Mouse (Mus musculus) left cerebral cortex, adult 8-10 months (tissue): ENCODE measurements at regions not wholly inside any gene's neighbourhood (a gene's known extent, or its start where the extent isn't known, plus 50 kb on each side); places are given as distances from the start of the nearest gene placed in this dataset.

Experiments
- DNase-seq, 2 experiments: peaks; one replicate each; pipeline ENCODE4 v3.0.0; 2022; ENCODE audit warnings: low spot score in 2 of 2

DNA sequence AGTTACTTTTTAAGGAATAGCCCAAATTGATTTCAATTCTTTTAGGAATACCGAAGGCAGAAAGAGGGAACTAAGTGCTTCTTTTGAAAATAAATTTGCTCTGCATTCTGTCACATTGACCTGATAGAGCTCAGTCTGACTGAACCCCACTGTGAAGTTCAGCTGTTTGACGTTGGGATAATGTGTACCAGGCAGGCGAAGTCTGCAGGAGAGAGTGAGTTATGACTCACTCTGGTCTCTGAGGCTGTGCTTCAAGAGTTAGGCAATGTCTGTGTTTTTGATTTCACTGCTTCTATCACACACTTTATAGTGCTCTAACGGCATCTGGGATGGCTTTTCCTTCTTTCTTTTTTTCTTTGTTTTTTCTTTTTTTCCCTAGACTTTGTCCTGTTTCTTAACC, 283.5 kb downstream of the Naf1 start:
- DNase-seq = no peak

DNA sequence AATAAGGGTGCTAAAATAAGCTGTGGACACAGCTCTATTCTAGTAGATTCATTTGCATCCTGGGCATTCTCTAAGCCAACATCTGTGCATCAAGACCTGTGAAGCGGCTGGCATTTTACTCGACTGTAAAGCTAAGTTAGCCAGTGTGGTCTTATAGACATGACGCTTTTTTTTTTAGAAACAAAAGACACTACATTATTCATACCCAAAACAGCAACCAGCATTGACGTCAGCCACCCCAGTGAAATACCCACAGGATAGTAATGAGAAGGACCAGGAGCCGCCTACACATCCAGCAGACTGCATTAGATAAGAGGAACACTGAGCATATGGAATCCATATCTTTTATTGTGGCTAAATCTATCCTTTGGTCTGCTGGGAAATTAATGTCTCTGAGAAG, 321.7 kb downstream of the Naf1 start:
- DNase-seq = peak; percentile 6 to 90

- no peak for DNase-seq
These were observed 324.4 kb upstream of the Nat3 start for GRCm38 (mm10) chr8:67199213-67199612.

GRCm38 (mm10) chr8:67206064-67206463, 317.6 kb upstream of the Nat3 start:
- DNase-seq = no peak

DNA sequence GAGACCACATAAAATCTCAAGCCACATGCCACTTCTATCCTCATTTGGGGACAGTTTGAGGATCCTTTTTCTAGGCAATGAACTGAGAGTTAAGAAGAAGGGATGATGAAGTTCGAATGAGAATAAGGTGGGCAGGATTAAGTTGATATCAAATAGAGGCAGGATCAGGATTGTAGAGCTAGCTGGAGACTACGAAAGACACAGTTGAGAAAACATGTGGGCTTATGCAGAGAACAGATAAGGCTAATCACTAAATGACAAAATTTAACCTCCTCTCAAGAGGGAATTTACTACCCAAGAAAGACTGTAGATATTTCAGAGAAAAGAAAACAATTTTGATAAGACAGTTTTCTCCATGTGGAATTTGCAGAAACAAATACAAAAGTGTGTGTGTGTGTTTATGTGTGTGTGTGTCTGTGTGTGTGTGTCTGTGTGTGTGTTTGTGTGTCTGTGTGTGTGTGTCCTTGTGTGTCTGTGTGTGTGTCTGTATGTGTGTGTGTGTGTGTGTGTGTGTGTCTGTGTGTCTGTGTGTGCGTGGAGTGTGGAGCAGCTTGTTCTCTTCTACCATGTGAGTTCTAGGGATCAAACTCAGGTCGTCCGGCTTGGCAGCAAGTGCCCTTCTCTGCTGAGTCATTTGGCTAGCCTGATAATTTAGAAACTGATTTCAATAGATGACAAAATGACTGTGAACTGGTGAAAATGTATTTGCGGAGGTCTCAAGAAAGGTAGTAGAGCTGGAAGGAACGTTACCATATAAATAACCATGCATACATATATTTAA, 291.5 kb upstream of the Nat3 start:
- no peak for DNase-seq

- peak in 1 of 2 experiments; percentile 11 for DNase-seq
These were observed 284.7 kb upstream of the Nat3 start for GRCm38 (mm10) chr8:67238934-67239333.

GRCm38 (mm10) chr8:67278759-67279158, 244.9 kb upstream of the Nat3 start:
- peak in 1 of 2 experiments; percentile 13 for DNase-seq

- no peak for DNase-seq
These were observed 244.2 kb upstream of the Nat3 start for GRCm38 (mm10) chr8:67279449-67279848.

DNA sequence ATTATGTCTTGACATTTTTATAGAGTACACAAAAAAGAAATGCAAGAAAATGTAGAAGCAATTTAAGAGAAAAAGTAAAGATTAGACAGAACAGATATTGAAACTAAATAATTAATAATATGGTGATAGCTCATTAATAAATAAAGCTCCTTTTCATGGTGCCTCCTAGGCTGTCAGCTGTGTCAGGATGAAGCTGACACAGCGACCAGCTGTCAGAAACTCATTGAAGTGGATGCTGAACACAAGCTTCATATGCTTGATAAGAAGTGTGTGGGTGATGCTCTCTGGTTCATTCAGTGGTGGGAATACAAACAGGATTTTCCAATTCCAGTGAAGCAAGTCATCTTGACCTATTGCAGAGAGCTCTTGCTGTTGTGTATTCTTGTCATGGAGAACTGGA, 213.2 kb upstream of the Nat3 start:
- DNase-seq = no peak

- no peak for DNase-seq
These were observed 206.3 kb upstream of the Nat3 start for GRCm38 (mm10) chr8:67317371-67317770.

- peak in 1 of 2 experiments; percentile 3 for DNase-seq
These were observed 205.0 kb upstream of the Nat3 start for GRCm38 (mm10) chr8:67318675-67319074.

- no peak for DNase-seq
These were observed 203.1 kb upstream of the Nat3 start for GRCm38 (mm10) chr8:67320535-67320934.

DNA sequence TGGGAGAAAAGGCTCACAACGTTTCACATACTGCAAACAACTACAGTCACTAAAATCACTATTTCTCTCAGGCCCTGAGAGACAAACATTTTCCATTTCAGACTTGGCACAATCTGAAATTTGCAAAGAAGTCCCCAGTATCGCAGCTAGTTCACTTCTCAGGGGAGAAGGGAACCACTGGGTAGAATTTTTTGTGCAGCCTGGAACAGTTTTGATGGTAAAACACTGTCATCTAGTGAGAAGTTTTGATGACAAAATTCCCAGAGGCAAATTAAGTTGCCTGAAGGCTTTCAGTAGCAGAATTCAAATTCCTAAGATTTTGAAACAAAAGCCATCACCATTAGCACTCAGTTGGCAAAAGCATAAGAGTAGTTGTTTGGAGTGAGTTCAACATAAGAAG, 195.2 kb upstream of the Nat3 start:
- no peak for DNase-seq

- peak in 1 of 2 experiments; percentile 6 for DNase-seq
These were observed 146.6 kb upstream of the Nat3 start for GRCm38 (mm10) chr8:67377061-67377460.

GRCm38 (mm10) chr8:67405947-67406346, 117.7 kb upstream of the Nat3 start:
- peak in 1 of 2 experiments; percentile 7 for DNase-seq

DNA sequence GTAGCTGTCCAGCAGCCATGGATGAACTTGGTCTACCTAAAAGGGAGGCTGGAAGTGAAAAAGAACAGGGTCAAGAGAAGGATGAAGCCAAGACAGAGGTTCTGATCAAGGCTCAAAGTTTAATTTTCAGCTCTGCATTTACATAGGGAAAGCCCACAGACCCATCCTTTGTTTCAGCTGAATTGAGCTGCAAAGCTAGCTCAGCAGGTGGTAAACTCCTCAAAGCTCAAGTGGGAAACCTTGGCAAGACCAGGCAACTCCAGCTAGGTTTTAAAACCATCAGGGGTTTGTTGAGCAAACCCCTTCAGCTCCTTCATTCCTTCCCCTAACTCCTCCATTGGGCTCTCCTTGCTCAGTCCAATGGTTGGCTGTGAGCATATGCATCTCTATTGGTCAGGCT, 108.8 kb upstream of the Nat3 start:
- DNase-seq = no peak

- no peak for DNase-seq
These were observed 101.1 kb upstream of the Nat3 start for GRCm38 (mm10) chr8:67422521-67422920.
